Mouse (Mus musculus): ENCODE results near the gene Gm20696. TPM values are rescaled to one million over a fixed set of nuclear protein-coding genes. Genes with fewer than 3 reads are reported as not detected.

Gm20696 gene
- polyA plus RNA-seq (2015; fragmentation: Nextera tagmentation; extraction: Ambion mirVana) = 3.0 and 6.3 TPM in 2 replicates

GRCm38 (mm10) chr6:99666318-99667171 is at the start of gene Gm20696, which contains the start of gene Eif4e3:
Gm20696 (minus strand) TSS chr6:99666797.
Eif4e3 (minus strand) TSS chr6:99666771.
- Histone ChIP-seq H3K4me3 (replicated peaks; ENCODE audit: low read length) (peak within 1 kb of the TSS; percentile 75), H3K36me3 (ENCODE audit: control insufficient read depth, insufficient read depth) (no peaks in the 10 kb centered on the region), H3K27ac (ENCODE audit: low read length) (peak within 1 kb of the TSS; percentile 20; the same call in 1 of the 2 replicates), H3K9ac (replicated peaks; ENCODE audit: low read depth, low read length) (peak within 1 kb of the TSS; percentile 91), H3K4me1 (replicated peaks; ENCODE audit: control insufficient read depth, insufficient read depth, low read length) (peaks cover 54% of the 10 kb centered on the region), H3K4me2 (ENCODE audit: low read length) (peak within 1 kb of the TSS; percentile 92), H3K27me3 (replicated peaks; ENCODE audit: control insufficient read depth, insufficient read depth, low read length) (no peaks in the 10 kb centered on the region), H3K9me3 (ENCODE audit: control insufficient read depth, low read length) (no peaks in the 10 kb centered on the region)
- WGBS = under 1% methylated on average over 47 of the region's 75 CpGs
- peak; percentile 26; the same call in 1 of the 2 replicates for ATAC-seq

- Histone ChIP-seq H3K9me3 (ENCODE audit: control insufficient read depth, low read length) (no peaks in the 10 kb centered on the region), H3K4me1 (replicated peaks; ENCODE audit: control insufficient read depth, insufficient read depth, low read length) (no peaks in the 10 kb centered on the region), H3K27me3 (replicated peaks; ENCODE audit: control insufficient read depth, insufficient read depth, low read length) (no peaks in the 10 kb centered on the region), H3K36me3 (ENCODE audit: control insufficient read depth, insufficient read depth) (no peaks in the 10 kb centered on the region), H3K4me2 (ENCODE audit: low read length) (no peak overlapping the region), H3K9ac (replicated peaks; ENCODE audit: low read depth, low read length) (no peak overlapping the region), H3K27ac (ENCODE audit: low read length) (no peak overlapping the region), H3K4me3 (replicated peaks; ENCODE audit: low read length) (no peak overlapping the region)
- no peak for ATAC-seq
- WGBS = 73% methylated on average over 6 of the region's 6 CpGs
Measured at GRCm38 (mm10) chr6:99715913-99716312, 49.3 kb upstream of the Gm20696 start.

DNA sequence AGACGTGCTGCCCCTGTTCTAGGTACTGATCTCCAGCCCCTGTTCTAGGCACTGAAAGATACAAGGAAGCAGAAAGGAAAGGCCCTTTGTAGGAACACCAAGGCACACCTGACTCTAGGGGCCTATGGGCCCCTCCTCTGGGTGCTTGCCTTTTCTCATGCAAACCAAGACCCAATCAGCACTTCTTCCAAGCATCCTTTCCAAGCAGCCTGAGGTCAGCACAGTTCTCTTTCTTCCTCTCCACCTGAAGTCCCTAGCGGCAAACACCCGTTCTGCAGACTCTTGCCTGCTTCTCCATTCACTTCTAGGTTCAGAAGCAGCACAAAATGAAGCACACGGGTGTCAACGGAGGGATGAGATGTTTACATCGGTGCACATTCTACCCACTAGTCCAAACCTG is 48.6 kb upstream of the Gm20696 start:
- no peaks in the 10 kb centered on the region for H3K9me3 ChIP-seq (ENCODE audit: control insufficient read depth, low read length)
- H3K27me3 ChIP-seq (replicated peaks; ENCODE audit: control insufficient read depth, insufficient read depth, low read length) = no peaks in the 10 kb centered on the region
- H3K4me3 ChIP-seq (replicated peaks; ENCODE audit: low read length) = no peak overlapping the region
- H3K36me3 ChIP-seq (ENCODE audit: control insufficient read depth, insufficient read depth) = no peaks in the 10 kb centered on the region
- no peak overlapping the region for H3K27ac ChIP-seq (ENCODE audit: low read length)
- ATAC-seq = no peak
- 69% methylated on average over 6 of the region's 6 CpGs for WGBS
- H3K4me1 ChIP-seq (replicated peaks; ENCODE audit: control insufficient read depth, insufficient read depth, low read length) = no peaks in the 10 kb centered on the region
- H3K4me2 ChIP-seq (ENCODE audit: low read length) = no peak overlapping the region
- H3K9ac ChIP-seq (replicated peaks; ENCODE audit: low read depth, low read length) = no peak overlapping the region

- Histone ChIP-seq H3K9ac (replicated peaks; ENCODE audit: low read depth, low read length) (no peak overlapping the region), H3K27ac (ENCODE audit: low read length) (no peak overlapping the region), H3K4me3 (replicated peaks; ENCODE audit: low read length) (no peak overlapping the region), H3K27me3 (replicated peaks; ENCODE audit: control insufficient read depth, insufficient read depth, low read length) (no peaks in the 10 kb centered on the region), H3K36me3 (ENCODE audit: control insufficient read depth, insufficient read depth) (no peaks in the 10 kb centered on the region), H3K4me1 (replicated peaks; ENCODE audit: control insufficient read depth, insufficient read depth, low read length) (no peaks in the 10 kb centered on the region), H3K4me2 (ENCODE audit: low read length) (no peak overlapping the region), H3K9me3 (ENCODE audit: control insufficient read depth, low read length) (no peaks in the 10 kb centered on the region)
- WGBS = 71% methylated on average over 5 of the region's 5 CpGs
- ATAC-seq = no peak
Measured at GRCm38 (mm10) chr6:99713256-99713655, 46.7 kb upstream of the Gm20696 start.

- no peak for ATAC-seq
- Histone ChIP-seq H3K27me3 (replicated peaks; ENCODE audit: control insufficient read depth, insufficient read depth, low read length) (no peaks in the 10 kb centered on the region), H3K27ac (ENCODE audit: low read length) (no peak overlapping the region), H3K9me3 (ENCODE audit: control insufficient read depth, low read length) (no peaks in the 10 kb centered on the region), H3K9ac (replicated peaks; ENCODE audit: low read depth, low read length) (no peak overlapping the region), H3K4me2 (ENCODE audit: low read length) (no peak overlapping the region), H3K4me1 (replicated peaks; ENCODE audit: control insufficient read depth, insufficient read depth, low read length) (no peaks in the 10 kb centered on the region), H3K36me3 (ENCODE audit: control insufficient read depth, insufficient read depth) (no peaks in the 10 kb centered on the region), H3K4me3 (replicated peaks; ENCODE audit: low read length) (no peak overlapping the region)
- WGBS = 74% methylated on average over 11 of the region's 11 CpGs
Measured at GRCm38 (mm10) chr6:99711576-99712101, 45.0 kb upstream of the Gm20696 start.

- peak; percentile 39 for ATAC-seq
- H3K36me3 ChIP-seq (ENCODE audit: control insufficient read depth, insufficient read depth) = no peaks in the 10 kb centered on the region
- no peaks in the 10 kb centered on the region for H3K9me3 ChIP-seq (ENCODE audit: control insufficient read depth, low read length)
- H3K4me3 ChIP-seq (replicated peaks; ENCODE audit: low read length) = no peak overlapping the region
- H3K9ac ChIP-seq (replicated peaks; ENCODE audit: low read depth, low read length) = no peak overlapping the region
- 0 out of 2 replicates have a peak, but pooled peaks cover 10% of the 10 kb centered on the region for H3K4me1 ChIP-seq (replicated peaks; ENCODE audit: control insufficient read depth, insufficient read depth, low read length)
- 38% methylated on average over 3 of the region's 3 CpGs for WGBS
- no peak overlapping the region for H3K27ac ChIP-seq (ENCODE audit: low read length)
- no peaks in the 10 kb centered on the region for H3K27me3 ChIP-seq (replicated peaks; ENCODE audit: control insufficient read depth, insufficient read depth, low read length)
- no peak overlapping the region for H3K4me2 ChIP-seq (ENCODE audit: low read length)
Measured at GRCm38 (mm10) chr6:99700484-99700883, 33.9 kb upstream of the Gm20696 start.

DNA sequence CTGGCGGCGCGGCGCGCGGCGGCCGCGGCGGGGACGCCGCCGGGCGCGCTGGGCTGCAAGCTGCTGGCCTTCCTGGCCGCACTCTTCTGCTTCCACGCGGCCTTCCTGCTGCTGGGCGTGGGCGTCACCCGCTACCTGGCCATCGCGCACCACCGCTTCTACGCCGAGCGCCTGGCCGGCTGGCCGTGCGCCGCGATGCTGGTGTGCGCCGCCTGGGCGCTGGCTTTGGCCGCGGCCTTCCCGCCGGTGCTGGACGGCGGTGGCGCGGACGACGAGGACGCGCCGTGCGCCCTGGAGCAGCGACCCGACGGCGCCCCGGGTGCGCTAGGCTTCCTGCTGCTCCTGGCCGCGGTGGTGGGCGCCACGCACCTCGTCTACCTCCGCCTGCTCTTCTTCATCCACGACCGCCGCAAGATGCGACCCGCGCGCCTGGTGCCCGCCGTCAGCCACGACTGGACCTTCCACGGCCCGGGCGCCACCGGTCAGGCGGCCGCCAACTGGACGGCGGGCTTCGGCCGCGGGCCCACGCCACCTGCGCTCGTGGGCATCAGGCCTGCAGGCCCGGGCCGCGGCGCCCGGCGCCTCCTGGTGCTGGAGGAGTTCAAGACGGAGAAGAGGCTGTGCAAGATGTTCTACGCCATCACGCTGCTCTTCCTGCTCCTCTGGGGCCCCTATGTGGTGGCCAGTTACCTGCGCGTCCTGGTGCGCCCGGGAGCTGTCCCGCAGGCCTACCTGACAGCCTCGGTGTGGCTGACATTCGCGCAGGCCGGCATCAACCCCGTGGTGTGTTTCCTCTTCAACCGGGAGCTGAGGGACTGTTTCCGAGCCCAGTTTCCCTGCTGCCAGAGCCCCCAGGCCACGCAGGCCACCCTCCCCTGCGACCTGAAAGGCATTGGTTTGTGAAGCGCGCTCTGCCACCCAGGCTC is 26.6 kb upstream of the Gm20696 start:
- H3K4me3 ChIP-seq (replicated peaks; ENCODE audit: low read length) = peak overlapping the region; percentile 72
- peak; percentile 16 for ATAC-seq
- WGBS = 1% methylated on average over 103 of the region's 110 CpGs
- H3K4me2 ChIP-seq (ENCODE audit: low read length) = peak overlapping the region; percentile 76
- H3K4me1 ChIP-seq (replicated peaks; ENCODE audit: control insufficient read depth, insufficient read depth, low read length) = peaks cover 26% of the 10 kb centered on the region
- peak overlapping the region; percentile 91 for H3K27ac ChIP-seq (ENCODE audit: low read length)
- H3K27me3 ChIP-seq (replicated peaks; ENCODE audit: control insufficient read depth, insufficient read depth, low read length) = peaks cover 5% of the 10 kb centered on the region; the same call in 1 of the 2 replicates
- no peaks in the 10 kb centered on the region for H3K9me3 ChIP-seq (ENCODE audit: control insufficient read depth, low read length)
- peak overlapping the region; percentile 92 for H3K9ac ChIP-seq (replicated peaks; ENCODE audit: low read depth, low read length)
- no peaks in the 10 kb centered on the region for H3K36me3 ChIP-seq (ENCODE audit: control insufficient read depth, insufficient read depth)

- peak within 1 kb of the TSS; percentile 76 for H3K4me2 ChIP-seq (ENCODE audit: low read length)
- no peaks in the 10 kb centered on the region for H3K36me3 ChIP-seq (ENCODE audit: control insufficient read depth, insufficient read depth)
- ATAC-seq = peak; percentile 77
- peak within 1 kb of the TSS; percentile 72 for H3K4me3 ChIP-seq (replicated peaks; ENCODE audit: low read length)
- H3K9me3 ChIP-seq (ENCODE audit: control insufficient read depth, low read length) = no peaks in the 10 kb centered on the region
- peak within 1 kb of the TSS; percentile 91 for H3K27ac ChIP-seq (ENCODE audit: low read length)
- under 1% methylated on average over 92 of the region's 112 CpGs for WGBS
- H3K4me1 ChIP-seq (replicated peaks; ENCODE audit: control insufficient read depth, insufficient read depth, low read length) = peaks cover 26% of the 10 kb centered on the region
- peaks cover 5% of the 10 kb centered on the region; the same call in 1 of the 2 replicates for H3K27me3 ChIP-seq (replicated peaks; ENCODE audit: control insufficient read depth, insufficient read depth, low read length)
- H3K9ac ChIP-seq (replicated peaks; ENCODE audit: low read depth, low read length) = peak within 1 kb of the TSS; percentile 92
Measured at GRCm38 (mm10) chr6:99692206-99692915, 25.8 kb upstream of the Gm20696 start, which contains the start of gene Gpr27. Gpr27 (plus strand) TSS chr6:99692679.
